Mouse (Mus musculus) spleen, adult 2 months (tissue): ENCODE results near the gene Tcp11l2.

ENCODE experiments used
- CTCF ChIP-seq: fragments of 200-500 bp; IDR thresholded peaks from 2 replicates; pipeline ENCODE4 v1.5.1; 2011; ENCODE audit warnings: mild to moderate bottlenecking, inconsistent platforms; ENCODE audit not compliant: insufficient read depth, insufficient read length, insufficient replicate concordance; ENCODE audit errors: extremely low read depth
- POLR2A ChIP-seq: fragments of 200-500 bp; IDR thresholded peaks from 2 replicates; pipeline ENCODE4 v1.6.1; 2011; ENCODE audit warnings: low read depth, low read length, inconsistent platforms

GRCm38 (mm10) chr10:84581191-84581590, 4.8 kb downstream of the Tcp11l2 start:
- TF ChIP-seq POLR2A (no peak), CTCF (no peak)
